Mouse (Mus musculus) kidney, adult 2 months (tissue): Measurements from ENCODE around the gene Cdh4. TPM values are rescaled to one million over a fixed set of nuclear protein-coding genes. Genes with fewer than 3 reads are reported as not detected.

ENCODE experiments used
- DNase-seq: peaks from one replicate; pipeline ENCODE4 v3.0.0; 2021
- H3K27ac ChIP-seq: fragments of 200-500 bp; 2 replicates; pipeline ENCODE4 v1.5.1; 2012; ENCODE audit warnings: low read depth, low read length, control low read depth, inconsistent platforms; ENCODE audit not compliant: insufficient read depth
- H3K27me3 ChIP-seq: fragments of 200-500 bp; replicated peaks from 2 replicates; pipeline ENCODE4 v1.6.1; 2012; ENCODE audit warnings: mild to moderate bottlenecking, moderate library complexity, low read length, inconsistent platforms; ENCODE audit not compliant: control insufficient read depth, insufficient read depth
- H3K36me3 ChIP-seq: fragments of 200-500 bp; 2 replicates; pipeline ENCODE4 v1.6.1; 2012; ENCODE audit warnings: mild to moderate bottlenecking, moderate library complexity, low read length, inconsistent platforms; ENCODE audit not compliant: control insufficient read depth, insufficient read depth
- H3K4me1 ChIP-seq: fragments of 200-500 bp; 2 replicates; pipeline ENCODE4 v1.6.1; 2011; ENCODE audit warnings: low read length; ENCODE audit not compliant: control insufficient read depth, insufficient read depth
- H3K4me3 ChIP-seq: fragments of 200-500 bp; 2 replicates; pipeline ENCODE4 v1.5.1; 2011; ENCODE audit warnings: mild to moderate bottlenecking, low read depth, low read length, control low read depth; ENCODE audit not compliant: insufficient read depth
- CTCF ChIP-seq: fragments of 200-500 bp; conservative IDR thresholded peaks from 2 replicates; pipeline ENCODE4 v1.5.1; 2011; ENCODE audit warnings: low read depth, mild to moderate bottlenecking, control low read depth, low read length, moderate library complexity, mixed read lengths; ENCODE audit not compliant: insufficient read depth, insufficient read length
- POLR2A ChIP-seq: fragments of 200-500 bp; IDR thresholded peaks from one replicate; pipeline ENCODE4 v1.6.1; 2011; ENCODE audit warnings: low read depth, low read length, control low read depth
- WGBS: fragments of 180-500 bp; shearing (Covaris S2); methylation state at CpG from one replicate; pipeline ENCODE4 v1.1.7; 2018; 5-methylcytosine and 5-hydroxymethylcytosine counted together
- polyA plus RNA-seq: library from polyadenylated mRNA; depleted of rRNA; stranded (reverse); fragments of >200 nt; gene quantifications from 2 replicates; pipeline ENCODE4 v1.2.3, GENCODE M21; 2012

The Cdh4 gene
- polyA plus RNA-seq, 1 experiment = 1.2 TPM

- no peak overlapping the region for H3K4me3 ChIP-seq
- WGBS = 65% methylated on average over 13 of the region's 13 CpGs
- H3K36me3 ChIP-seq = no peaks in the 10 kb centered on the region; the same call in 1 of the 2 replicates
- DNase-seq = peak; percentile 69
- H3K27me3 ChIP-seq = no peaks in the 10 kb centered on the region
- H3K4me1 ChIP-seq = 0 out of 2 replicates have a peak, but pooled peaks cover 2% of the 10 kb centered on the region
- H3K27ac ChIP-seq = peak overlapping the region; percentile 56
- TF ChIP-seq POLR2A (no peak), CTCF (no peak)
Measured at GRCm38 (mm10) chr2:179929166-179929565, 486.9 kb downstream of the Cdh4 start.

- no peaks in the 10 kb centered on the region; the same call in 1 of the 2 replicates for H3K36me3 ChIP-seq
- no peak overlapping the region for H3K27ac ChIP-seq
- H3K4me1 ChIP-seq = 0 out of 2 replicates have a peak, but pooled peaks cover 2% of the 10 kb centered on the region
- no peak overlapping the region for H3K4me3 ChIP-seq
- 83% methylated on average over 16 of the region's 16 CpGs for WGBS
- no peak for DNase-seq
- H3K27me3 ChIP-seq = no peaks in the 10 kb centered on the region
- TF ChIP-seq POLR2A = no peak
- TF ChIP-seq CTCF = no peak
Measured at GRCm38 (mm10) chr2:179931741-179932140, 489.5 kb downstream of the Cdh4 start.

GRCm38 (mm10) chr2:179934165-179934564, 491.9 kb downstream of the Cdh4 start:
- no peaks in the 10 kb centered on the region for H3K27me3 ChIP-seq
- H3K4me1 ChIP-seq = 0 out of 2 replicates have a peak, but pooled peaks cover 2% of the 10 kb centered on the region
- H3K27ac ChIP-seq = no peak overlapping the region
- WGBS = 67% methylated on average over 3 of the region's 3 CpGs
- DNase-seq = no peak
- no peaks in the 10 kb centered on the region; the same call in 1 of the 2 replicates for H3K36me3 ChIP-seq
- H3K4me3 ChIP-seq = no peak overlapping the region
- TF ChIP-seq POLR2A (no peak), CTCF (no peak)

GRCm38 (mm10) chr2:179937091-179937490, 494.9 kb downstream of the Cdh4 start:
- no peak overlapping the region for H3K27ac ChIP-seq
- DNase-seq = no peak
- H3K4me3 ChIP-seq = no peak overlapping the region
- H3K36me3 ChIP-seq = no peaks in the 10 kb centered on the region; the same call in 1 of the 2 replicates
- WGBS = 57% methylated on average over 4 of the region's 4 CpGs
- no peak for TF ChIP-seq POLR2A
- no peak for TF ChIP-seq CTCF
- no peaks in the 10 kb centered on the region for H3K27me3 ChIP-seq
- 0 out of 2 replicates have a peak, but pooled peaks cover 3% of the 10 kb centered on the region for H3K4me1 ChIP-seq

GRCm38 (mm10) chr2:179941696-179942095, 499.5 kb downstream of the Cdh4 start:
- 100% methylated on average over 1 of the region's 1 CpGs for WGBS
- DNase-seq = no peak
- Histone ChIP-seq H3K27me3 (no peaks in the 10 kb centered on the region), H3K4me1 (peaks cover 17% of the 10 kb centered on the region), H3K4me3 (no peak overlapping the region), H3K27ac (no peak overlapping the region), H3K36me3 (no peaks in the 10 kb centered on the region)
- TF ChIP-seq CTCF (no peak), POLR2A (no peak)

GRCm38 (mm10) chr2:179945051-179945450, 502.8 kb downstream of the Cdh4 start:
- Histone ChIP-seq H3K27ac (no peak overlapping the region), H3K27me3 (no peaks in the 10 kb centered on the region), H3K4me3 (no peak overlapping the region), H3K36me3 (no peaks in the 10 kb centered on the region), H3K4me1 (peaks cover 26% of the 10 kb centered on the region)
- TF ChIP-seq CTCF (no peak), POLR2A (no peak)
- WGBS = 55% methylated on average over 4 of the region's 4 CpGs
- no peak for DNase-seq

- Histone ChIP-seq H3K4me1 (peaks cover 26% of the 10 kb centered on the region), H3K27me3 (no peaks in the 10 kb centered on the region), H3K27ac (no peak overlapping the region), H3K4me3 (no peak overlapping the region), H3K36me3 (no peaks in the 10 kb centered on the region)
- 72% methylated on average over 6 of the region's 6 CpGs for WGBS
- TF ChIP-seq CTCF (no peak), POLR2A (no peak)
- DNase-seq = no peak
Measured at GRCm38 (mm10) chr2:179946496-179946895, 504.3 kb downstream of the Cdh4 start.

GRCm38 (mm10) chr2:179947607-179948006, 505.4 kb downstream of the Cdh4 start:
- TF ChIP-seq POLR2A (no peak), CTCF (no peak)
- 41% methylated on average over 5 of the region's 5 CpGs for WGBS
- no peak for DNase-seq
- H3K4me3 ChIP-seq = no peak overlapping the region
- no peak overlapping the region for H3K27ac ChIP-seq
- H3K27me3 ChIP-seq = no peaks in the 10 kb centered on the region
- H3K4me1 ChIP-seq = peaks cover 23% of the 10 kb centered on the region
- H3K36me3 ChIP-seq = no peaks in the 10 kb centered on the region
